Mouse (Mus musculus): Measurements from ENCODE around the gene Synj2.

Gene Synj2

DNA sequence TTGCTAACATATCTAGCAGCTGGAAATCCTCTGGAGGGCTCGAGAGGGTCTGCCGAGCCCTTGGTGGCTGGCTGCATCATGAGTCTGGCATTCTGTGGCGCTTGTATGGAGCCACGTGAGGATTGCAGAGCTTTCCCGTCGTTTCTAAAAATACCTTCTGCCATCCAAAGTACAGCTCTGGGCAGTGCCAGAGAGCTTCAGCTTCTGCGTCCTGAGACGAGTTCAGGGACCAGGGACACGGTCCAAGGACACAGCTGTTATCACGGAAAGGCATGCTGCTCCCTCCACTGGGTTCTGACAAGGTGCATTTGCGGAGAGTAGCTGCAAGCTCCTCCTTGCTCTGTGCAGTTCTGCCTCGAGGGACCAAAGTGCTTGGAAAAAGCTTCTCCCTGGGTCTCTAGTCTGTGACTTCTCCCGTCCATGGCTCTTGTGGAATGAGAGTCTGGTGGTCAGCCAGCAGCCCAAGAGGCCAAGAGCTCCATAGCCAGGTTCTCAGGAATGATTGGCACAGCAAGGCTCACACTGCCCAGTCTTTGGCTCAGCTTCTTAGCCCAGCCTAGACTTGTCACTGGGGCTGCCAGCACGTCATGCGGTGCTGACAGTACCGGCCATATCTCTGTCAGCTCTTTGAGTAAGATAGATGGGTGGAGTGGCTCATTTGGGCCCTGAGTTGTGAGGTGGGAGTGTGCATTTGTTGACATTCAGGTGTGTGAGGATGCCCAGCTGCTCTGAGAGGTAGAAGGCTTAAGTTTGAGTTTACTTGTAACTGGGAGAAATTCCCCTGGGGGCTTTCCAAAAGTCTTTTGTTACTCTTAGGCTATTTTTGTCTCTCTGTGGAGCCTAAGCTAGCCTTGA is 56.5 kb downstream of the Synj2 start:
- in situ Hi-C loops (cut with MboI, MseI) = no loop called here

DNA sequence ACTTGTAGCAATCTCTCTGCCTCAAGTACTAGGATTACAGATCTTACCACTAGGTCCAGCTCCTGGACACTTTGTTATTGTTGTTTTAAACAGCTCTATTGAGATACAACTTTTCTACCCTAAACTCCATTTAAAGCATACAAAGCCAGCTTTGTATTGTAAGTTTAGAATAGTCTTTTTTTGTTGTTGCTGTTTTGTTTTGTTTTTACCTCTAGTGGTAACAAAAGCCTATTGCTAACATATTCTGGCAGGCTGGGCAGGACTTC is 57.1 kb downstream of the Synj2 start:
- in situ Hi-C loops (cut with MboI, MseI) = no loop called here

DNA sequence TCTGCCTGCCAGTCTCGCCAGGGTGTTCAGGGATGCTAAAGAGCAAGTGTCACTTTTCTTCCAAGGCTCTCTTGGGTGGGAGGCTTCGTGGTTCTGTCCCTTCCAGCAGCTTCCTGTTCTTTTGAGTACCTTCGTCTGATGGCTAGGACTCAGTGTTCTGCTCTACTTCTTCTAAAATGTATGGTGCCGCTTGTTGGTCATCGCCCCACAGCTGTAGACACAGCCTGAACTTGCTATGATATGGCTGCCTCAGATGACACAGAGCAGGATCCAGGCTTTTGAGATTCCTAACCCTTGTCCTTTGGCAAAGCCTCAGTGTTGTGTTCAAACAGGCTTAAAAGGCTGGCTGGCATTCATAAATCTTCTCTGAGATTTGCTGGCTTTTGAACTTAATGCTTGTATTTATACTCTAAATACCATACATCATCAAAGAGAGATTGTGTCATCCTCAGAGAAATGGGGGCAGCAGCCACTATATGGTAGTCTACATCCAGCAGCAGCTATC is 58.0 kb downstream of the Synj2 start:
- in situ Hi-C loops (cut with MboI, MseI) = no loop called here

DNA sequence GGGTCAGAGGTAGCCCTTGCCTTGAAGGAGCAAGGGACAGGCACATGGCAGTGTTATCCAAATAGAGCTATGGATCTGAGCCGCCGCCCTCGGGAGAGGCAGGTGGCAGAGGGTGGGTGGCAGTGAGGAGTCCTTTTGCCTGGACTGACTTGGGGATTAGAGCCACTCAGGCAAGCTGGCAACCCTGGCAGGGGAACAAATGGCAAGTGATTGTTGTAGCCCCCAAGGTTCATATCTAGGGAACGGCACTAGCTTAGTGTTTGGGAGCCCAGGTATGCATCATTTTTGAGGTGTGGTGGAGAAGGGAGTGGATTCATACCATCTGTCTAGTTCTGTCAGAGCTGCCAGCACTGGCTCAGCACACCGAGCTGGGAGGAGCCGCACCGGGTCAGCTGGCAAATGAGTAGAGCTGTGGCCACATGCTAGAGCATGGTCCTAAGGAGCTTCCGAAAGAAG is 59.8 kb downstream of the Synj2 start:
- in situ Hi-C loops (cut with MboI, MseI) = no loop called here

DNA sequence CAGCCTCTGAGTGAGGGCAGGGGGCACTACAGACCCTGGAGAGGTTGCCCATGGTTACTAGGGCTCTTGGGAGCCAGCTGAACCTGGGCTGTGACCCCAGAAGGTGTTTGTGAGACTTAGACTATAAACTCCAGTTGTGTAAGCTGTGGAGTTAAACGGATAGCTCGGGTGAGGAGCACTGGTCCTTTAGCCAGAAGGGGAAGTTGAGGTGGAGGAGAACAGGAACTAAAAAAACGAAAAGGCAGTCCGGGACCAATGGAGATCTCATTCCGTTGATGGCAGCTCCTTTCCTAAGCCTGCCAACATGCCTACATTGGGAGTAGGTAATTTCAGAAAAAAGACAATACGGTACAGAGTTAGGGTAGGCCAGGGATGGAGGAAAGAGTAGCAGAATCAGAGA is 60.3 kb downstream of the Synj2 start:
- in situ Hi-C loops (cut with MboI, MseI) = no loop called here

DNA sequence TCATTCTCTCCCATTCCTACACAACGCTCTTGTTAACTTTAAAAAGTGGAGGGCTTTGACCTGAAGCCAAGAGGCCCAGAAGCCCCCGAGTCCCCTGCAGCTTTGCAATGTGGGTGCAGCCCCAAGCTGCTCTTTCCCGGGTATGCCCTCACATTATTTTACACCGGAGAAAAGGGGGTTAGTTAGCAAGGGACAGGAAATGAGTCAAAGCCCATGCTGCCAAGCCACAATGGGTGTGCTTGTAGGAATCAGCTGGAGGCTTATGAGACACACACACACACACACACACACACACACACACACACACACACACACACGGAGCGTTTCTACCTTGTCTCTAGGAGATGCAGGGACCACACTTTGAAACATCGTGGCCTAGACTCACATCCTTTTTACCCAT is 60.8 kb downstream of the Synj2 start:
- in situ Hi-C loops (cut with MboI, MseI) = no loop called here

DNA sequence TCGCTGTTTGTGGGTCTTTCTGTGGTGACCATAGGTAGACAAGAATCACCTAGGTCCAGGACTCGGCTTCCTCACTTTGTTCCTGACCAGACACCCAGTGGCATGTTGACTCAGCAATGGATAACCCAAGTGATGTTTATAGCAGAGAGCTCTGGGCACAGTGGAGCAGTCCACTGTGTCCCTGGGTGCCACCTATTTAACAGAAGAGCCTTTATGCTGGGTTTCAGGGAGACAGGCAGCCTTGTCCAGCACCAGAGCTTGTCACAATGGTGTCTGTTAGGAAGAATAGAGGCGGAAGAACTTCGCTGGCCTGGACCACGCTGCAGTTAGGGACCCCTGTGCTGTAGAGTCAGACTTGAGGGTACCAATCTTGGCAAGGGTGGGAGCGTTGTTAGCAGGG is 61.5 kb downstream of the Synj2 start:
- in situ Hi-C loops (cut with MboI, MseI) = no loop called here

DNA sequence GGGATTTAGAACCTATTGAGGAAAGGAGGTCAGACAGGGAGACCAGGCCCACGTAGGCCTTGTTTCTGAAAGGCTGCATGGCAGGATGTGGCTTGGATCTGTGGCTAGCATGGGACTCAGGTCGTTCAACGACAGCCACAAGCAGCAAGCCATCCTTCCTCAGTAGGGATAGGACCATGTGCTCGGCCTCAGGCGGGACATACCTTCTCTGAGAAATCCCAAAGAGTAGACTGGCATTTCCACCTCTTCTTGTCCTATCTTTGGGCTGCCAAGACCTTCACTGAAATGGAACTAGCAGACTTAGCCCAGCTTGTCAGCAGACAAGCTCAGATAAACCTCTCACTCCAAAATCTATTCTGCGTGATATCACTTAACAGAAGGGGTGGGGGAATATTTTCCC is 62.6 kb downstream of the Synj2 start:
- in situ Hi-C loops (cut with MboI, MseI) = no loop called here

DNA sequence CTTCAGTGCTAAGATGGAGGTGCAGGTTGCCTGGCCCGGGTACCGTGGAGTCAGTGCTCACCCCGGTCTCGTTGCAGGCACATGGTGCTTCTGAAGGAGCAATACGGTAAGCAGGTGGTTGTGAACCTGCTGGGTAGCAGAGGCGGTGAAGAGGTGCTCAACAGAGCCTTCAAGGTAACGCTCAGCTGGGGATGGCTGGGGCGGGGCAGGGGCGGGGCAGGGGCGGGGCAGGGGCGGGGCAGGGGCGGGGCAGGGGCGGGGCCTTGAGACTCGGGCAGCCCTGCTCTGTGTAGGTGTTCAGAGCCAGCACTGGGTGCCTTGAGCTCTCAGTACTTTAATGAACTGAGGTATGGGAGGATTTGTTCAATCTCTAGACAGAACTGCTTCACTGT is 64.2 kb downstream of the Synj2 start:
- in situ Hi-C loops (cut with MboI, MseI) = no loop called here

DNA sequence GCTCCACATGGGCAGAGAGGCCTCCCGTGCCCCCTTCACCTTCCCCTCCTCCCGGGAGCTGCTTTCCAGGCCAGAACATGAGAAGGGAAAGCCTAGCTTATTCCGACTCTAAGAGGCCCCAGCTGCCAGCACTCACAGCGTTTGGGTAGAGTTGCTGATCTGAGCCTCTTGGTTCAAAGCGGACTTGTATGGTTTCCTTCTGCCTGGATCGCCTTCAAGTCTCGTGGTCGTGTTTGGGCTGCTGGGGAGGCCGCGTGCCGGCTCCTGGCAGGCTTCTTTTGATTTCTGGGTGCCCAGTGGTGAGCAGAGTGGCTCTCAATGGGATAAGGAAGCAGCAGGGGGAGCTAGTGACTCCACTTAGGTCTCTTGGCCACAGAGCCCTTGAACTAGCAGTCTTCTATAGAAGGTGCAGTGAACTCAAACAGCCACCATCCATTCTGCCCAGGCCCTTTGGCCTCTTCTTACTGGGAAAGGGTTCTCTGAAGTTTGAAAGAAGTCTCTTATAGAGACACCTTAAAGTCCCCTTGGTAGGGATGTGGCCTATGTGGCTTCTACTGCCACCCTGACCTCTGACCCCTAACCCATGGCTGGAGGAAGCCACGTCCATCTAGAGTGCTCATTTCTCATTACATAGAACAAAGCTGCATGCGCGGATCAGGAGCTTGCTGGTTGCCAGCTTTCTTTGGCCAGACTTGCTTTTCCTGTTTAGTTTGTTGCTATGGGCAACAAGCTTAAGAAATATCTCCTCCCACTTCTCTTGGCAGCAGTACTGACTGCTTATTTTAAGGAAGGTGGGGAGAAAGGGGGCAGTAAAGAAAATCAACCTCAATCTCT is 64.8 kb downstream of the Synj2 start:
- in situ Hi-C loops (cut with MboI, MseI) = no loop called here

DNA sequence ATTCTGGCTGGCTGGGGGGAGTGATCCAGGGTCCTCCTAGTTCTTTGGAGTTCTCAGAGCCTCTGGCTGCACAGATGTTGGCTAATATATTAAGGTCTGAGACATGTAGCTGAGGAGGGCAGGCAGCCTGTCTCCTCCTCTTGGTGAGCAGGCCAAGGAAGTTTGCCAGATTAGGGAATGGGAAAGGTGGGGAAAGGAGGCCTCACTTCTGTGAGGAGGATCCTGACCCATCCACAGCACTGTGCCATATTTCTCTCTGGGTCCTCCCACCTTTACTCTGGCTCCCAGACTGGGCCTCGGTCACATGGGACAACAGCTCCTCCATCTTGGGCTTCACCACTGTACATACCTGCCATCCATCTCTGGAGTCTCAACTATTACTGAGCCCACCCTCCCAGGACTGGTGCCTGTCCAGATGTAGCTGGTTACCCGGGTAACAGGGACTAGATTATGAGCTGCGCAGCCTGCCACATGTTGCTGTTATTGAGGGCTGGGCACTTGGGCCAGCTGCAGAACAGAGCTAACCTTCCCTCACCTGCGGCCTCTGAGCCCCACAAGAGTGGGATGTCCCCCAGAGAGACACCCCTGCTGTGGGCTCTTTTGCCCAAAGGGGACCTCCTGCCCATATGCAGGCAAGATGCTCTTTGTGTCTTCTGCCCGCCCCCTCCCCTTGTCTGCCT is 66.2 kb downstream of the Synj2 start:
- in situ Hi-C loops (cut with MboI, MseI) = no loop called here

DNA sequence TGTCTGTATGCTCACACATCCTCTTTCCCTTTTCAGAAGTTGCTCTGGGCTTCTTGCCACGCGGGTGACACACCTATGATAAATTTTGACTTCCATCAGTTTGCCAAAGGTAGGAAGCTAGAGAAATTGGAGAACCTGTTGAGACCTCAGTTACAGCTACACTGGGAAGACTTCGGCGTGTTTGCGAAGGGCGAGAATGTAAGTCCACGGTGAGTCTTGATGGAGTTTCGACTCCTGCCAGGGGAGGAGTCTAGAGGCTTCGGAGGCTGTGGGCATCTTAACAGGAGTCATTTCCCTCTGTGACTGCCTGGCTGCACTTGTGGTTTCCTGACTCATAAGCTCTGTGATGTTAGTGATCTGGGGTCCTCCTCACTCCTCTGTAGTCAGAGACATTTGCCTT is 66.8 kb downstream of the Synj2 start:
- in situ Hi-C loops (cut with MboI, MseI) = no loop called here

DNA sequence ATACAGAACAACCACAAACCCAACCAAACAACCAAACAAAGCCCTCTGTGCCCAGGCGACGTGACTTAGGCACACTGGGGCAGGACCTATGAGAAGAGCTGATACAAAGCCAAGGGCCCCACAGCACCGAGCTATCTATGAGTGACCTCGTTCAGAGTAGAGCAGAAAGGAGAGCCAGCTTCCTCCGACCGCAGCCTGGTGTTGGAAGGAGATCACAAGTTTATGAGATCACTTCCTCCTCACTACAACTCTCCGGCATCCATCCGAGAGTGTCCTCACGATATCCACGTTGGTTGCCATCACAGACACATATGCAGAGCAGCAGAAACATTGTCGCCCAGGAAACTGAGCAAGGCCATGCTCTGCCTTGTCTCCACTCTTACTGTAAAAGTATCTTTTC is 67.5 kb downstream of the Synj2 start:
- in situ Hi-C loops (cut with MboI, MseI) = no loop called here

DNA sequence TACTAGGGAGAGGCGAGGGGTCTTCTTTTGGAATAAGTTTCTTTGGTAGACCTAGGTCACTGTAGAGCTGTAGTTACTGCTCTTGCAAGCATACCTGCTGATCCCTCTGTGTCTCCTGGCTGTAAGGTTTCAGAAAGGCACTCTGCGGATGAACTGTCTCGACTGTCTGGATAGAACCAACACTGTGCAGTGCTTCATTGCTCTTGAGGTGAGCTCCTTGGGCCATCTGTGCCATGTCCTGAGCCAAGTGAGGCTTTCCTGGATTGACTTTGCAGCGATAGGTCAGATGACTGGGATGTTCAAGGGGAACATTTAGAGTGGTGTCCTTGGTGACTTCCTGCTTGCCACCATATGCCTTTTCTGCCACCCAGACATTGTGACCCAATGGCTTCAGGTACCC is 68.5 kb downstream of the Synj2 start:
- in situ Hi-C loops (cut with MboI, MseI) = loop anchor here (5.0 to 10.0 kb wide), 3 partner anchors 32 to 207 kb away; no protein-coding TSS in a partner anchor

DNA sequence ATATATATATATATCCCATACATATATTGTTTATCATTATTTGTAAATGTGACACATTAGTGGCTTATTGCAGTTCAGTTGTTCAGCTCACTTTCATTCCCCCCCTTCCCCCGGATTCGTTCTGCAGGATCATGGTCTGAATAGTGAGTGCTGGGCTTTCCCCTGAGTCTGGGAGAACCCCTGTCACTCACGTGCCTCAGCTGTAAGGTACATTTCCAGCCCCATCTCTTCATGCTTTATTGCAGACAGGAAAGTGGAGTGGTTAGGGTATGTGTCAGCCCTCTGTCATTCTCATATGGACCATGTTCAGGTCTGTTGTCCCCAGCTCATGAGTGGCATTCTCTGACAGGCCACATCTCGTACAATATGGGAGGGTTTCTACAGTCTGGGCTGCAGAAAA is 72.0 kb downstream of the Synj2 start:
- in situ Hi-C loops (cut with MboI, MseI) = loop anchor here (5.0 to 10.0 kb wide), 3 partner anchors 36 to 211 kb away; no protein-coding TSS in a partner anchor

DNA sequence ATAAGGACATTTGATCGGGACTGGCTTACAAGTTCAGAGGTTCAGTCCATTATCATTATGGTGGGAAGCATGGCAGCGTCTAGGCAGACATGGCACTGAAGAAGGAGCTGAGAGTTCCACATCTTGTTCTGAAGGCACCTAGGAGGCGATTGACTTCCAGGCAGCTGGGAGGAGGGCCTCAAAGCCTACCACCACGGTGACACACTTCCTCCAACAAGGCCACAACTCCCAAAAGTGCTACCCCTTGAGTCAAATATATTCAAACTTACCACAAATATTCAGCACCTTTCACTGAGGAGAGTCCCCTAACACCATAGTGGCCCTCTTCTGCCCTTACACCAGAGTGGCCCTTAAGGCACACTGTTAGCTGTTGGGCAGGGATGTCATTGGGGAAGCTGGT is 73.9 kb downstream of the Synj2 start:
- in situ Hi-C loops (cut with MboI, MseI) = loop anchor here (5.0 to 10.0 kb wide), 3 partner anchors 38 to 213 kb away; no protein-coding TSS in a partner anchor

DNA sequence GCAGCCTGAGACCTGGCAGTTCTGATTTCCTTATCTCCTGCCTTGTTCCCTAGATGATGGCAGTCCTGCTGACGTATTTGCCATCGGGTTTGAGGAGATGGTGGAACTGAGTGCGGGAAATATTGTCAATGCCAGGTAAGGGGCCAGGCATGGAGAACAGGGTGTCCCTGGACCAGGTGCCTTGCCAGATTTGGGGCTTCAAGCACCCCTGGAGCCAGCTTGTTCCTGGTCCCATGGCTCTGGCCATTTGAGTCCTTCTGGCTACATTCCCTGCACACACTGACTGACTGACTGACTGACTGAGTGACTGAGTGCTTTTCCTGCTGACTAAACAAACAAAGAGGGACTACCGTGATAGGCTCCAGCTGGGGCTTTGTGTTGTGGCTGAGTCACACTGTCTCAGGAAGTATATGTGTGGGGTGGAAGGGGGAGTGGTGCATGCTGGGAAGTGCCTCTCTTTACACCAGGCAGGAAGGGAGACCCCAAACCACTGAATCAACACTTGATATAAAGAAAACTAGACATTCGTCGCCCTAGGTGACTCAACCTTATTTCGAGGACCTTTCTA is 75.2 kb downstream of the Synj2 start:
- in situ Hi-C loops (cut with MboI, MseI) = loop anchor here (10.0 kb wide), 1 partner anchor 61 kb away; no protein-coding TSS in a partner anchor

DNA sequence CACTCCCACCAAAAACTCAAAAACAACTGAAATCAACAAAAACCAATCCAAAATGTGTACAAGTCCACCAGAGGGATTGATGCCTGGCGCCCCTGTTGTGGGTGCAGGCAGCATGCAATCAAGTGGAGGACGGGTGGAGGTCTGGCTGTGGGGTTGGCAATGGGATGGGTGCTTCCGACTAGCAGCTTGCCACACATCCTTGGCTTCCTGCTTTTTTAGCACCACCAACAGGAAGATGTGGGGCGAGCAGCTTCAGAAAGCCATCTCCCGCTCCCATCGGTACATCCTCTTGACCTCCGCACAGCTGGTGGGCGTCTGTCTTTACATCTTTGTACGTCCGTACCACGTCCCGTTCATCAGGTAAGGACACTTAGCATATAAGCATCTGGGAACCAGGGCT is 76.2 kb downstream of the Synj2 start:
- in situ Hi-C loops (cut with MboI, MseI) = loop anchor here (10.0 kb wide), 1 partner anchor 62 kb away; no protein-coding TSS in a partner anchor

DNA sequence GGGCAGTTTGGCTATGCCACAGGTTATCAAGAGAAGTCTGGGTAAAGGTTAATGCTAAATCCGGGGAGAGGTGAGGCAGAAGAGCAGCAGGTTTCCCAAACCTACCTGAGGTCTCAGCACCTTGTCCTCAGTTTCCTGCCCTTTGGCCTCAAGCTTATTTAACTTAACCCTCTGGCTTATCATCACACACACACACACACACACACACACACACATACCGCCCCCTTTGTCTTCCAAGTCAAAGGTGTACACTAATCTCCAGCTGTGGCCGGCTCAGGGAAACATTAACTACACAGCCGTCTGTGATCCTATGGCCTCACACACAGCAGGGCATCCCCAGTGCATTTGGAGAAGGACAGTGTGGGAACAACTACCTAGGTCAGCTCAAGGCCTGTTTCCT is 77.3 kb downstream of the Synj2 start:
- in situ Hi-C loops (cut with MboI, MseI) = loop anchor here (10.0 kb wide), 1 partner anchor 64 kb away; no protein-coding TSS in a partner anchor

DNA sequence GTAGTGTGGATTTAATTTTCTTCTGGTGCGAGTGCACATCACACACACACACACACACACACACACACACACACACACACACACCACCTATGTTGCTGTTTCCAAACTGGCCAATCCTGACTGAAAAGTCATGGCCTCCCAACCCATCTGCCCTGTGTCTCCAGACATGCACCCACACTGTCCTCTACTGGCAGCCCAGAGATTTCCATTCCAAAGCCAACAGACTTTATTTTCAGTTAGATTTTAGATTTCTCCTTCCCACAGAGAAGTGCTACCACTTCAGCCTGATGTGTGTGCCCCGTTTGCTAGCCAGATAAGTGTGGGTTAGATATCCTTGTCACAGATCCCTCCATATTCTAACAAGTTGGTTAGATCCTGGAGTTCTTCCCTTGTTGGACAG is 78.7 kb downstream of the Synj2 start:
- in situ Hi-C loops (cut with MboI, MseI) = loop anchor here (10.0 kb wide), 1 partner anchor 65 kb away; no protein-coding TSS in a partner anchor

DNA sequence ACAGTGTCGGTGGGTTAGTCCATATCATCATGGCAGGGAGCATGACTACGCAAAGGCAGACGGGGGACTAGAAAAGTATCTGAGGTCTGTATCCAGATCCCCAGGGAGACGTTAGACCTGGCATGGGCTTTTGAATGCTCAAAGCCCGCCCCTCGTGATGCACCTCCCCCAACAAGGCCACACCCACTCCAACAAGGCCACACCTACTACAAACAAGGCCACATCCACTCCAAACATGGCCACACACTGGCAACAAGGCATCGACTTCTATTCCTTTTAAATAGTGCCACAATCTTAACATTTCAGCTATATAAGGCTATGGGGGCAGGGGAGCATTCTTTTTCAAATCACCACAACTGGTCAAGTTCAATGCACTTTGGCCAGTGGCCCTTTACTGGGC is 79.6 kb downstream of the Synj2 start:
- in situ Hi-C loops (cut with MboI, MseI) = no loop called here
